ENCODE assay signal across 8 mouse cellular contexts in the genomic region with DNA sequence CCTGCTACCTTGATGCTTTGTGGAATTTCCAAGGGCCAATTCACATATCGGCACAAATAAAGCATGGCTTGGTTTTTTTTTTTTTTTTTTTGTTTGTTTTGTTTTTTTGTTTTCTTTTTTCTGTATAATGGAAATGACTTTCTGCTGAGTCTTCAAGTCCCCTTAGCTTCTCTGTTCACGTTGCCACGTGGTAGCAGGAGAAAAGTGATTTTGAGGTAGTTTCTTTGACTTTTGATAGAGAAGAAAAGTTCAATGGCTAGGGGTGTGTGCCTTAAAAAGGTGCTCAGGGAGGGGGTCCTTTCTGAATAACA.
DNase-seq lines count a peak whose midpoint lies in the region; ATAC-seq and TF ChIP-seq lines count a peak whose summit lies in the region.

No protein-coding gene starts in this region.

- peak overlapping the region; percentile 72 for H3K4me3 ChIP-seq in heart, embryonic 11.5 days (ENCODE audit: low read depth, low read length)
- H3K4me3 ChIP-seq in G1E (ENCODE audit: low read depth, low read length) (peak overlapping the region; percentile 74), macrophage (ENCODE audit: inconsistent target) (peak overlapping the region; percentile 87)
- peak overlapping the region; percentile 62 for H3K4me3 ChIP-seq in hindbrain, embryonic 10.5 days

- peaks cover 16% of the 10 kb centered on the region for H3K4me1 ChIP-seq in heart, embryonic 11.5 days (ENCODE audit: control insufficient read depth, insufficient read depth, low read length)
- peaks cover 61% of the 10 kb centered on the region for H3K4me1 ChIP-seq in G1E (ENCODE audit: insufficient read depth, low read depth, low read length)
- peaks cover 25% of the 10 kb centered on the region for H3K4me1 ChIP-seq in hindbrain, embryonic 10.5 days (replicated peaks)

- no peaks in the 10 kb centered on the region for H3K27me3 ChIP-seq in heart, embryonic 11.5 days (ENCODE audit: control insufficient read depth, insufficient read depth, low read length)
- H3K27me3 ChIP-seq in G1E (ENCODE audit: insufficient read depth, low read length), result no peaks in the 10 kb centered on the region
- no peaks in the 10 kb centered on the region for H3K27me3 ChIP-seq in hindbrain, embryonic 10.5 days (ENCODE audit: insufficient read depth, poor library complexity, severe bottlenecking)

- peak overlapping the region; percentile 89 for H3K4me2 ChIP-seq in heart, embryonic 11.5 days

- TF ChIP-seq CTCF in G1E (IDR thresholded peaks at IDR 0.05; ENCODE audit: low read depth, low read length), result no peak

- no peaks in the 10 kb centered on the region for H3K79me2 ChIP-seq in macrophage (ENCODE audit: inconsistent target)

- no peaks in the 10 kb centered on the region for H3K9me3 ChIP-seq in heart, embryonic 11.5 days (replicated peaks; ENCODE audit: control insufficient read depth, low read length)
- peaks cover 2% of the 10 kb centered on the region; the same call in 1 of the 2 replicates for H3K9me3 ChIP-seq in G1E (replicated peaks)
- no peaks in the 10 kb centered on the region for H3K9me3 ChIP-seq in hindbrain, embryonic 10.5 days

- intact Hi-C loops in heart, postnatal 14 days (cut with DNase I), result loop anchor here (5.0 kb wide), 2 partner anchors 52 to 63 kb away; no protein-coding TSS in a partner anchor

- peak overlapping the region; percentile 95 for H3K27ac ChIP-seq in heart, embryonic 11.5 days (ENCODE audit: low read depth, low read length)
- peak overlapping the region; percentile 86 for H3K27ac ChIP-seq in hindbrain, embryonic 10.5 days
- H3K27ac ChIP-seq in macrophage, result no peak overlapping the region

- no peak for DNase-seq in heart, postnatal 14 days
- no peak for DNase-seq in G1E (ENCODE audit: low spot score)
- DNase-seq in hindbrain, embryonic 10.5 days (ENCODE audit: low spot score), result no peak
- DNase-seq in retina, embryonic 14.5 days (ENCODE audit: low spot score), result no peak
- DNase-seq in lung, postnatal 14 days, result no peak

- no peaks in the 10 kb centered on the region for H3K36me3 ChIP-seq in heart, embryonic 11.5 days (ENCODE audit: control insufficient read depth, insufficient read depth, low read length)
- H3K36me3 ChIP-seq in G1E (replicated peaks) (peaks cover 2% of the 10 kb centered on the region), macrophage (ENCODE audit: inconsistent target) (no peaks in the 10 kb centered on the region)
- H3K36me3 ChIP-seq in hindbrain, embryonic 10.5 days, result no peaks in the 10 kb centered on the region

- 22% methylated on average over 3 of the region's 3 CpGs for WGBS in heart, embryonic 11.5 days (ENCODE audit: insufficient replicate concordance)
- 10% methylated on average over 3 of the region's 3 CpGs for WGBS in hindbrain, embryonic 10.5 days
- WGBS in macrophage (ENCODE audit: missing documents), result 56% methylated on average over 3 of the region's 3 CpGs

- ATAC-seq in heart, embryonic 11.5 days (replicated peaks; ENCODE audit: insufficient number of reproducible peaks, low FRiP score, low TSS enrichment), result no peak
- no peak for ATAC-seq in G1E (ENCODE audit: extremely low read depth, insufficient number of reproducible peaks, low FRiP score, poor library complexity, severe bottlenecking)
- no peak for ATAC-seq in granulocyte monocyte progenitor cell, adult 5-6 weeks (replicated peaks; ENCODE audit: poor library complexity, severe bottlenecking)

- H3K9ac ChIP-seq in heart, embryonic 11.5 days (ENCODE audit: low read depth, low read length), result peak overlapping the region; percentile 91; the same call in 1 of the 2 replicates
